Mouse (Mus musculus) layer of hippocampus, adult 11-12 months (tissue): ENCODE data around the gene Bhlhe41.

Experiments
- DNase-seq: peaks from one replicate; pipeline ENCODE4 v3.0.0; 2022; ENCODE audit warnings: low spot score

The Bhlhe41 gene

DNA sequence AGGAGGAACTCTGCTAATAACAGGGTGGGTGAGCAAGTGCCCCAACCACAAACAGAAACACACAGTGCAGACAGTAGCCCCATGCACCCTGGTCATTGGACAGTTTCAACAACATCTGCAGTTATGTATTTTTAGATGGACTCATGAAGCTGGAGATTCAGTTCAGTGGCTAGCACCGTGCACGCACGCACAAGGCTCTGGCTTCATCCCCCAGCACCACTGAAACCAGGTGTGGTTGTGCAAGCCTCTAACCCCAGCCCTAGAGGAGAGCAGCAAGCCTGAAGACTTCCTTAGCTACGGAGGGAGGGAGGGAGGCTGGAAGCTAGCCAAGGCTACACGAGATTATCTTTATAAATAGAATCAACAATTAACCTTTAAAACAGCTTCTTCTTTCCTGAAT, 19.7 kb downstream of the Bhlhe41 start:
- DNase-seq = no peak

DNA sequence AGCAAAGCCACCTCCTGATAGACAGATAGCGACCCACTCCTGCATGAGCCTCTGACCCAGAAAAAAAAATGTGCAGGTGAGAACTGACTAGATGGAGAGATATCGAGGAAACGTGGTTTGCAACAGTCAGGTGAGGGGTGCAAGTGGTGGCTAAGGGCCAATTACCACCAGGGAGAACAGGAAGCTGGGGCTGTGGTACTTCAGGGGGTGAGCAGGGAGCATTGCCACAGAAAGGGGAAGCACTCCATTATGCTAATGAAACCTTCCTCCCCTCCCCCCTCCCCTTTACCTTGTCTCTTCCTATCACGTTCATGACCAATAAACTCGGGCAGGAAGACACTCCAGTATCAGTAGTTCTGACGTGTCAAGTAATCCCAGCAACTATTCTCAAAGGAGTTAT, 30.0 kb downstream of the Bhlhe41 start:
- DNase-seq = no peak

DNA sequence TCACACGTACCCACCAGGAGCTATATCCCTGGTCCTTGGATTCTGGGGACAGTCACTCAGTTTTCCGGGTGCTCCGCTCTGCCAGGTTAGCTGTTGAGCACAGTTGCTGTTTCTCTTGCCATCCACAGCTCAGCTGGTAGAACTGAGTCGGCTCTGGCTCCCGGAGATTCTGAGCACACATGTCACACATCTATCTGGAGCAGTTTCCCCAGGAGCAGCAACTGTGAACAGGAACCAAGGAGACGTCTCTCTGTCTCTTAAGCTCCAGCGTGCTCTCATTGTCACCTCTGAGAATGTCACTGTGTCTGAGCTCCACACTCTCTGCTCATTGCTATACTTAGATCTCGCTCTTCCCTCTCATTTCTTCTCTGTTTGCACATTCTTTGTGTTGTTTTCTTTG, 32.4 kb downstream of the Bhlhe41 start:
- no peak for DNase-seq

DNA sequence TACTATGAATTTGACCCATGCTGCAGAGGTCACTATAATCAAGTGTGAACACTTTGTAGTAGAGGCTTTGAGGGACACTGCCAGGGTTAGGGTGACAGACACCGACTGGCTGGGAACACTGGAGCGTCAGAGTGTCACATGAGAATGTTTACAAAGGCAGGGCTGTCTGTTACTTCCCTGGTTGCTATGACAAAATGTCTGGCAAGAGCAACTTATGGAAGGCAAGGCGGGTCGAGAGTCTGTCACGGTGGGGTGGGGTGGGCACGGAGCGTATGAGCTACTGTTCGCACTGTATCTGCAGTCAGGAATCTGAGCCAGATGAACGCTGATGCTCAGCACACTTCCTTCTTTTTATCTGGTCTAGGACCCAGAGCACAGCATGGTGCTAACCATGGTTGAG, 34.7 kb downstream of the Bhlhe41 start:
- DNase-seq = peak; percentile 32

DNA sequence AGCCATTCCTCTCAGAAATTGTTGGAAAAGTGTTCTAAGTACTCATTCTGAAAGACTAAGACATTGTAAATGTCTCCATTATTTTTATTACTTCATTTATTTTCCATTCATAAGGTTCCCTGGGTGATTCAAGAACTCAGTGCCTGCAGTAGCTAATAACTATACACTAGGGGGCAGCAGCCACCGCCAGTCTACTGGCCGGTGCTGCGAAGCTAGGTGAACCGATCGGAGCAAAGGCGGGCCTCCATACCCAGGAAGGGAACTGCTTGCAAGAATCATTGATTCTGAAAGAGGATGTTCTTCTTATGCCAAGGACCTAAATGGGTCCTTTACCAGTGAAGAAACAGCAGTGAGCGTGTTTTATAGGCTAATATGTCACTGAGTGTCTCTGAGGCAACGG, 35.2 kb downstream of the Bhlhe41 start:
- DNase-seq = peak; percentile 71

DNA sequence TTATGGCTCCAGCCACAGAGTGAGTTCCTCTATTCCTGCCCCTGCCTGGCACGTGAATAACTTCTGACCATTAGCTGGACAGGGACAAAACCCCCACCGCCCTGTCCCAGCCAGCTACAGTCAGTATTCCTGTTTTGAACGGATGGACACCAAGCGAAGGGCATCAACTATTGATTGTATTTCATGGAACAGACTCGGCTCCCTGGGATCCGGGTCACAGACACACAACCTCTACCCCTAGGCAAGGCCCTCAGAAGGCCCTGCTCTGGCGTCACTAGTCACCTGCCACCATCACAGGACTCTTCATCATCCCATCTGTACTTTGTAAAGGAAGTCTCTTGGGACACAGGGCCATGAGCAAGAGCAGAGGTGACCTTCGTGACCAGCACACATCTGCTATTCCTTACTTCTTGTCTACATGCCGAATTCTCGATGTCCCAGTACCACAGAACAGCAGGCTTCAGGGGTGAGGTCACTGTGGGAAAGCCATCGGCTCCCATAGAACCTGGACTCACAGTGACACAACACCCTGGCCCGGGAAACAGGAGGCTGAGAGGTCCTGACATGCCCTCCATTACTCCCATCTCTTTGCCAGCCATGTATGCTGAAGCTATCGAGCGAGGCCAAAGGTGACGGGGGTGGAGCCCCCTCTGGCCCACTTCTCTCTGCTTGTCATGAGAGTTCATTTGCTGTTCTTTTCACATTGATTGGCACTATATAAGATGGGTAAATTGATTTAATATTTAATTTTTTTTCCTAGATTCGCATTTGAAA, 36.1 kb downstream of the Bhlhe41 start:
- no peak for DNase-seq

DNA sequence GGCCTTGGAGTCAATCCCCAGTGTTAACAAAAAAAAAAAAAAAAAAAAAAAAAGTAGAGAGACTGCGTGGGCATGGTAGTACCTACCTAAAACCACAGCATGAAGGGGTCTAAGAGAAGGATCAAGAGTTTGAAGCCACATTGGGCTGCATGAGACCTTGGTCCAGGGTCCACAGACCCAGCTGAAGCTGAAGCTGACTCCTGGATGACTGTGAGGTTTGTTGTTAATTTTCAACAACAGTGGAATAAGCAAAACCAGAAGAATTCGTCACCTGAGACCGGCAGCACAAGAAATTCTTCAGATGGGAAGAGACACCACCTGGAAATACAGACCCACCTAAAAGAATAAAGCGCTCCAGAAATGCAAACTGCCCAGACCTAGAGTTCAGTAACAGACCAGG, 39.1 kb downstream of the Bhlhe41 start:
- DNase-seq = no peak

DNA sequence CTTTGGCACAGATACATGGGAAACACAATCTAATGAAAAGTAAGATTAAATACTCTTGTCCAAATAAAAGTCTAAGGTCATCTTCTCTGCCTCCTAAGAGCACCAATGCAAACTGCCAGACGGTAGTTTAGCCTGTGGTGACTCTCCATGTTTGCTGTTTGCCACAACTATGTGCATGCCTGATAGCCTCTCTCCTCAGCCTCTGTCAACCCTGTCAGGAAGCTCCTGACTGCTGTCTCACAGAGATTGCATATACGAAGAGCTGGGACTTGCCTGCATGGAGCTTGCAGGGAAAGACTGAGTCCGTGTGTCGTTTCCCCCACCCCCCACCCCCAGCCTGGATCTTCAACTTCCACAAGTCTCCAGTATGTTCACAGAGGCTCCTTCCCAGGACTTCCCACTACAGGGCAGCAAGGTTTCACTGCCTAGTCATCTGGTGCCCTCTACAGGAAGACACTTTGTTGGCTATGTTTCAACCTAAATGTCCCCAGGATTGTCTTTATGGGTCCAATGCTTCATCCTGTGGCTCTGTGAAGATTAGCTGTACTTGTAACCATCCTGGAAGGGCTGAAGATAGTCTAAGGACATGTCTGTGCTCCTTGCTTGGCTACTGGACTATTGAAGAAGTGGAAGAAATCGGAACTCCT, 41.6 kb downstream of the Bhlhe41 start:
- DNase-seq = peak; percentile 32

DNA sequence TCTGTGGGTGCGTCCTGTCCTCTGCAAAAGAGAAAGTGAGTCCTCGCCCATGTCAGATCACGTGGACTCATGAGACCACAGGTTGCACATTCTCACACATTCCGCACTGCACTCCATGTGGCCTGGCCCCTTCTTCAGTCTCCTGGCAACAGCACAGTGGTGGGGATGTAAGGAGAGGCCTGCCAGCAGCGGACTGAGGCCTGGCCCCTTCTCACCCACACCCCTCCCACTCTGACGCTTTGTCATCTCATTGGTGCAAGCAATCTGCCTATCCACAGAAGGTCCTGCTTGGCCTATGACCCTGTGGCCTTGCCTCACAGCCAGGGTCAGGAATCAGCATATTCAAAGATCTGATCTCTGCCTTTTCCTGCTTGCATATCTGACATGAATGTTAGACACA, 42.3 kb downstream of the Bhlhe41 start:
- DNase-seq = no peak

DNA sequence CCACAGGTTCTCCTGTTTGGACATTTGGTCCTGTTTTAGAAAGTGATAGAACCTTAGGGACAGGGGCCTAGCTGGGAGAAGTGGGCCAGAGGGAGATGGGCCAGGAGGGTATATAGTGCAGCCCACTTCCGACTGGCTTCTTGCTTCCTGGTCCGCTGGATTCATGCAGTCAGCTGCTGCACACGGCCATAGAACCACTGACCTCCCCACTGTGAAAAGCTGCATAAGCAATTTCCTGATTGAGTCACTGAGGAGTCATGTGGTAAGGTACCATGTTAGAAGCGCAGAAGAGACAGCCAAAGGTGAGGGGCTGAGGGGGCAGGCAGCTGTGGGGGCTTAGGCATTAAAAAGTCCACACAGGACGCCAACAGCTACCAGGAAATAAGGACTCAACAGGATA, 43.1 kb downstream of the Bhlhe41 start:
- DNase-seq = no peak

DNA sequence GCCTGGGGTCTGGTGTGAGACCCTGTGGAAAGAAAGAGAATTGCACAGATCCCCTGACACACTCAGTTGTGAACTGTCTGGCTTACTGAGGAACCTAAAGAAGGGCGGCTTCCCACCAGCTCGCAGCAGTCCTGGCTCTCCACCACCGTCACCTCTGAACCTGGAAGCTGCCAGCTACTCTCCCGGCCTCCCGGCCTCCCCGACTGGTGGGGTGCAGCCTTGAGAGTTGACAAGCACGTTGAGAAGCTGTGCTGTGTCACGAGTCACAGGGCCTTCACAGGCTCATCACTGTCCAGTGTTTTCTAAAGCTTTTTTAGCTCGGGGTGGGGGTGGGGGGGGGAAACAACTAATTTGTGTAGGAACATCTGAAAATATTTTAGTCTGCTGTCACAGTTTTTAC, 46.2 kb downstream of the Bhlhe41 start:
- DNase-seq = no peak

DNA sequence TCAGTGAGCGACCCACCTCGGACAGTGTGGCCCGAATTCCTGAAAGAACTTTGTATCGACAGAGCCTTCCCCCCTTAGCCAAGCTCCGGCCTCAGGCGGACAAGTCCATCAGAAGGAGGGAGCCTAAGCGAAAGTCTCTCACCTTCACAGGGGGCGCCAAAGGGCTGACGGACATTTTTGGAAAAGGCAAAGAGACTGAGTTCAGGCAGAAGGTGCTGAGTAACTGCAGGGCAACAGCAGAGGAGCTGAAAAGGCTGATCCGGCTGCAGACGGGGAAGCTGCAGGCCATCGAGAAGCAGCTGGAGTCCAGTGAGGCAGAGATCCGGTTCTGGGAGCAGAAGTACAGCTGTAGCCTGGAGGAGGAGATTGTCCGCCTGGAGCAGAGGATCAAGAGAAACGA, 50.2 kb downstream of the Bhlhe41 start:
- no peak for DNase-seq

DNA sequence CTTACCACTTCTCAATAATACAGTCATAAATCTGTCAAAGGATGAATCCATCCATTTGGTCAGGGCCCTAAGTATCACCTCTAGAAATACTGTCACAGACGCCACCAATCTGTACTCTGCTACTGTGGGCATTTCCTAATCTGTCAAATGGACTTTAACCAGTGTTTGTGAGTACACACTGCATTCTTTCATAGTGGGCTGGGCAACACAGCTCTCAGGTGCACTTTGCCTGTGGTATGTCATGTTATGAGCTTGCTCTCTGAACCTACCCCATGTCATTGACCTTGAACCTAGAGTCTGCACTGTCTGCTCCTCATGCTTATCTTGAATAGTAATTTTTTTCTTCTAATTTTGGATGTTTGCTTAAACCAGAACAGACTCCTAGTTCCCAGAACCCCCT, 54.2 kb downstream of the Bhlhe41 start:
- DNase-seq = no peak

DNA sequence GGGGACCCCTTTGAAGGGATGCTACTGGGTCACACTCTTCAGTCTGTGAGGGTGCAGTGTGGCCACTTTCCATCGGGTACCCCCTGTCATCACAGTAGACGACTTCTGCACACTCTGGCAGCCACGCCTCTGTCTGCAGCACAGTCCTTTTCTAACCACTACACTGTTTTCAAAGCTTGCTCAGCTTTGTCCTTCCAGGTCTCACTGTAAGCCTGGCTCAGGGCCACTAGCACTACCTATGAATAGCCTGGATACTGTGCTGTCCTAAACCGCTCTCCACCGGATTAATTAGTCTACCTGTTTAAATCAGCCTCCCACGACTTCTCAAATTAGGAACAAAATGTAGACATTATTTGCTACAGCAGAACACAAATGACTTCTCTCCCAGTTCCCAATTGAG, 55.3 kb downstream of the Bhlhe41 start:
- no peak for DNase-seq

DNA sequence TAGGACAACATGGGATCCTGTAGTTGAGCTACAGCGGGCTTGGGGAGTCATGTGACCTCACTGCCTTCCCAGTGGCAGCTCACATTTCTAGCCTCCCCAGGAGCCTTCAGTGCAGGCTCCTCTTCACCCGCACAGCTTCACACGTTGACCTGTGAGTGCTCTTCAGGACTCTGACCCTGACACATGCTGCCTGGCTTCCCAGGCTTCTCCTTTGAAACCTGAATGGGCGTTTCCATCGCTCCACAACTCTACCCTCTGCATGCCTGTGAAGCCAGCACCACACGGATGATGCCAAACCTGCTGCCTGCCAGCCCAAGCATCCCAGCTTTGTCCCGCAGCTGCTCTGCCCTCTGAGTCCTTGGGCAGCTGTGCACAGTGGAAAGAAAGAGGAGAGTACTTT, 55.8 kb downstream of the Bhlhe41 start:
- no peak for DNase-seq
